Mouse (Mus musculus) testis, adult 2 months (tissue): Measurements from ENCODE around the gene Nav2.

Experiments
- CTCF ChIP-seq: fragments of 200-500 bp; IDR thresholded peaks from 2 replicates; pipeline ENCODE4 v1.5.1; 2012; ENCODE audit warnings: low read depth, mild to moderate bottlenecking, inconsistent platforms, low read length, moderate library complexity; ENCODE audit not compliant: control insufficient read depth, insufficient read depth, insufficient replicate concordance
- POLR2A ChIP-seq: fragments of 200-500 bp; IDR thresholded peaks from 2 replicates; pipeline ENCODE4 v1.6.1; 2012; ENCODE audit warnings: low read depth, mild to moderate bottlenecking, inconsistent platforms, low read length, moderate library complexity; ENCODE audit not compliant: control insufficient read depth

DNA sequence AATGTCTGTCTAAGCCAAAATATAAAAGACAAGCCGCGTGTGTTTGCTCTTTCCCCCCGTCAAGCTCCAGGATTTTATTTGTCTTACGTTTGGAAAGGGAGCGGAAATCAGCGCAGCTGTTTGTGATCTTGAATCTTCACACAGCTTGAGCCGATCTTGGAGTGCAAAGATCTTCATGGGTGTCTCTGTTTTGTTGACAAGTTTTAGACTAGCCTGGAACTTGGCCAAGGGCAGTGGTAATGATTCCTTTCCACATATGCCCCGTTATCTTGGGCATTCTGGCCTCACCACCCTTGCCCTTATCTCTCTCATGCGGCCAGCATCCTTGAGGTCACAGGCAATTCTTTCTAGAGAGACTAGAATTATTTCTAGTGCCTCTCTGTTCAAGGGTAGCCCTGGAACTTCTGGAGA is 326.8 kb downstream of the Nav2 start:
- no peak for TF ChIP-seq CTCF
- TF ChIP-seq POLR2A: no peak
